Mouse (Mus musculus) cerebellum, postnatal 36 days (tissue): Measurements from ENCODE around the gene Cd93.

Source experiments
- DNase-seq, 2 experiments: peaks; one replicate each; pipeline ENCODE4 v3.0.0; 2021 to 2022; ENCODE audit warnings: mixed read lengths in 2 of 2

Cd93 gene

DNA sequence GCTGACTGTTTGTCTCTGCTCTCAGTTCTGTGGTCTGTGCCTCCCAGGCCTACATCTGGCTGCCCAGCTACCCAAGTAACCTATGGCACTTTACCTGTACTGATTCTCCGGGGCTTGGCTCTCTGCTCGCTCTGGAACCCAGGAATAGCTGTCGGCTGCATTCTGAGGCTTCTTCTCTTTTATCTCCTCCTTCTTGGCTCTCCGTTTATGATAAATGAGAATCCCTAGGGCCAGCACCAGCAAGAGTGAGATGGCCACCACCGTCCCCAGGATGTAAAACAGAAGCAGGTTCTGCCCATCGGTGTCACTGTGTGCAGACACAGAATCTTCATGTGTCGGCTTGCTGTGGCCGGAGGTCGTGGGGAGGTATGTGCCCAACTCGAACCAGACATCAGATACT lies 1.9 kb downstream of the Cd93 start:
- no peak for DNase-seq

DNA sequence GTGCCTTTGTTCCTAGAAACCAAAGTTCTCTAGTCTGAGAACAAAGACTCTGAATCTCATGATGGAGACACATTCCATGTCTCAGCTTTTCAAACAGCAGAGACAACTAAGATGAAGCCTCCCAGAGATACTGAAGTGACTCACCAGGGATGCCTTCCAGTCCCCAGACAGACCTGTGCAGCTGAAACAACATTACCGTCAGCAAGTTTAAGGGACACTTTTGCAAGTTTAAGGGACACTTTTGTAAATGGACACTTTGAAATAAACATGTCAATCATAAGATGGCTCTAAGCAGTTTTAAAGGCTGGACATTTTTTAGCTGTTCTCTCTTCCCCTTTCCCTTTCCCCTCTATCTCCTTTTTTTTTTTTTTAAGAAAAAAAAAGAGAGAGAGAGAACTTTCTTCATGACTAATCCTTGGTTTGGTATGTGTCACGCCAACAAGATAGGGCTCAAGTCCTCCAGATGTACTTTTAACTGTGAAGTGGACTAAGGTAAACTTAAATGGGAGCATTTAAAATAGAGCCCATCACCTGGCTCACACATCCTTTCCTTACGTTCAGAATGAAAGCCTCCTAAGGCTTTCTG lies 3.6 kb downstream of the Cd93 start:
- no peak for DNase-seq

DNA sequence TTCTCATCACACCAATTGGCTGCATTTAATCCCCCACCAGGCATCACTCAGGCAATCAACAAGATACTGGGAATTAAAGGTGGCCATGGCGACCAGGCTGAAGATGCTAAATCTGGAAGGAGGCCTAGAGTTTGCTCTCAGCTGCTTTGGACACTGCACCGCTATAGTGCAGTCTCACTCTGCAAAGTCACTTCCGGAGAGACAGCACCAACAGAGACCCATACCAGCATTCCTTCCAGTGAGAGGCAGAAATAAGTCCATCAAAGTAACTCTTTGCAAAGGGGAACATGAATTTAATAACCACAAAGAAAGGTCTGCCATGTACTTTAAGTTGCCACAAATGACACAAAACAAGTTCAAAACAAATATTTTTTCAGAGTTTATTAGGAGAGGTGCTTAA lies 7.1 kb downstream of the Cd93 start:
- DNase-seq: no peak

DNA sequence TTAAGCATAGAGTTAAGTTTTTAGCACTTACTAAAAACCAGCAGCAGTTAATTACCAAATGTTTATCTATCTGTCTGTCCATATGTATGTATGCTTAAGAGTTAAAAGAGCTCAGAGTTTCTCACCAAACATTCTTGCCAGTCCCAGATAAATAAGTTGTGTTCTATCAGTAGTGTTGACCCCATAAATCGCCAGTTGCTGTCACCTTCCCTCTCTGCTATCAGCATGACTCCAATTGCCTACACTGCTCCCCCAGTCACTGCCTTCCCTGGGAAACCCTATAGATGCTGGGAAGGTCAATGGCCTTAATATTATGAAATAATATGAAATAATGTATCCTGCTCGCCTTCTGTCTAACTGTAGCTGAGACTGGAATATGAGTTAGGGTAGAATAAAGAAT lies 11.0 kb downstream of the Cd93 start:
- DNase-seq: no peak

DNA sequence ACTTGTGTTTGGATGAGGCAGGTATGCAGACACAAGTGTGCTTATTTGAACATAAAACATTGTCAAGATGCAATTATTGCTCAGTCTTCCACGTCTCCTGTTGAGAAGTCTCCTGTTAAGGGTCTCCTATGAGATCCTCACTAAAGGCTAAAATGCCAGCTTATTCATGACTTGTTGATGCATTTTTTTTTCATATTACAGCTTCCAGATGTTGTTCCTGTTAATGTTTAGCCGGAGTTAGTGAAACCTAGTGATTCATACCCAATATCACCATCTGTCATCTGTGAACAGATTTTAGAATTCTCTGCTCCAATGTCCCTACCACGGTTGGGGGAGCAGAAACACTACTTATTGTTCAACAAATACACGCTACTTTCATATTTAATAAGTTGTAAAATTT lies 12.4 kb downstream of the Cd93 start:
- DNase-seq: no peak

DNA sequence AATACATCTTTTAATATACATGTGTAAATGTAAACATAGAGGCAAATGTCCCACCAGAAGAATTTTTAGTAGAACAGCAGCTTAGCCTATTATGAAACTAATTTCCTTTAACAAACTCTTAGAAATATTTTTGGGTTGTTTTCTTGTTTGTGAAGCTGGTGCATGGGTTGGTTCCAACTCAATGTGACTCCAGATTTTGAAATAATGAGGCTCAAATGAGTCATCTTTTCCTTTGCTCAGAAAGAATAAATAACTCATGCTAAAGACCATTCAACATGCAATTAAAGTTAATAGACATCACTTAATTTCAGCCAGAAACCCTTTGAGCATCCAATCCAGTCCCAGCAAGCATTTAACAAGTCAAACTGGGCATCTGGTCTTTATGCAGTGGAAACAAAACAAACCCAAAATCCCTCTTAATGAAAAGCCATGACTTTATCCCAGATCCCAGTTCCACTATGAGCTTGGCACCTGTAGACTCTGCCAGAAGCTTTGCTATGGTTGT lies 14.3 kb downstream of the Cd93 start:
- no peak for DNase-seq

DNA sequence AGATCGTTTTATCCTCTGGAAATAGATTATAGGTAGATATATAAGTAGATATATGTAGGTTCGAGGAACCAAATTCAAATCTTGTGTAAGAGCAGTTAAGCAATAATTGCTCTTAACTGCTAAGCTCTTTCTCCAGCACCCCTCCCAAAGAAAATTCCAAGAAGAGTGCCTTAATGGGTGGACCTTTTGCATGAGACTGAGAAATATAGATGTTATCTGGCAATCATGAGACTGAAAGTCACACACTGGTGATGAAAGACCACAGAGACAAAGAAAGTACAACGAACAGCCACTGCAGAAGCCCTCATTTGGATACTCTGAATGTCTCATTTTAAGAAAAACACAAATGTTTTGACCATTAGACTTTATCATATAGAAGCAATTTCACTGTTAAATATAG lies 14.8 kb downstream of the Cd93 start:
- DNase-seq: no peak

DNA sequence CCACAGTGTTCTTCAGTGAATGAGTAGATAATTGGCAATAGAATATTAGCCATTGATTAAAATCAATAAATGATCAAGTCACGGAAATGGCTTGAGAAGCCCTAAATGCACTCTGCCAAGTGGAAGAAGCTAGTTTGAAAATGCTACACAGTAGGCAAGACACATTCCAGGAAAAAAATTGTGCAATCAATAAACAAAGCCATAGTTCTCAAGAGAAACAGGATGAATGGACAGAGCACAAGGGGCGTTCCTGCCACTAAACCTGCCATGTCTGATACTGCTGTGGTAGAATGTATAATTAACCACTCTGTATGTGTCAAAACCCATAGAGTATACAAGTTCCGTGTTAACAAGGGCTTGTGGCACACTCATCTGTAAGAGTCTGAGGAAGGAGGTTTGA lies 15.8 kb downstream of the Cd93 start:
- no peak for DNase-seq

DNA sequence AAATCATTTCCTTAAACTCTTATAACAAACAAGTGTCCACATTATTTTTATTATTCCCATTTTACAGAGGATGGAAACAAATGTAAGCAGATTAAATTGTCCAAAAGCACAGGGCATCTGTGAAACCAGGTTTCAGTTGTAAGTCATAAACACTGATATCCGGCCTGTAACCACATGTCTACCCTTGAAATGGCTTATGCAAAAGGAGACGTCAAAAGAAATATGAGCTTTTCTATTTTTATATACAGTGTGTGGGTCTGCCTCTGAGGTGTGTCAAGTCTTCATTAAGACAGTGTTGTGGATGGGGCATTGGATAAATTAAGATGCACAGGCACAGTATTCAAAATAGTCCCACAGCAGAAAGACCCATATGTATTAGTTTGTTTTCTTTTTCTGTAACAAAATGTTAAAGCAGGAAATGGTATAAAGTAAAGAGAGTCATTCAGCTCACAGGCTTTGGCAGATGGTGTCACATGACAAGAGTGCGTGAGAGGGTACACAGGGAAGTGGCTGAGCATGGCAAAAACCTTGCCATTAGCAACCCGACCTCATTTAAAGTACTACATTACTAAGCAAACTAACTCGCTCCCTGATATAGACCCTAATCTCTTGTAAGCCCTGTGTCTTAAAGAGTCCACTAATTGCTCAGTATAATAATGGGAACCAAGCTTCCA lies 17.5 kb downstream of the Cd93 start:
- DNase-seq: no peak

DNA sequence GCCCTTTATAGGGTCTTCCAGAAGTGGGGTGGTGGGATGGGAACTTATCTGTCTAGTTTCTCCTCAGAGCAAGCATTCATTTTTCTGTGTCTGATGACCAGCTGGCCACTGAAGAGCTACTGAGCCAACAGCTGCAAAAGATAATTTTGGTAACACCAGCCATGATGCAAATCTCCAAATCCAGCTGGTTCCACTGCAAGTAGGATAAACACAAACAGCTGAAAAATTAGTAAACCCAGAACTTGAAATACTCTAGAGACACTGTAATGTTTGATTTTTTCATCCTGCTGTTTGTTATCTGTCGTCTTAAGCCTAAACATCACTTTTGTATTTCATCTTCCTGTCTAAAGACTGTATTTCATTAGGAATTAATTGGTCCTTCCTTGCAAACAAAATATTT lies 21.7 kb downstream of the Cd93 start:
- DNase-seq: no peak

DNA sequence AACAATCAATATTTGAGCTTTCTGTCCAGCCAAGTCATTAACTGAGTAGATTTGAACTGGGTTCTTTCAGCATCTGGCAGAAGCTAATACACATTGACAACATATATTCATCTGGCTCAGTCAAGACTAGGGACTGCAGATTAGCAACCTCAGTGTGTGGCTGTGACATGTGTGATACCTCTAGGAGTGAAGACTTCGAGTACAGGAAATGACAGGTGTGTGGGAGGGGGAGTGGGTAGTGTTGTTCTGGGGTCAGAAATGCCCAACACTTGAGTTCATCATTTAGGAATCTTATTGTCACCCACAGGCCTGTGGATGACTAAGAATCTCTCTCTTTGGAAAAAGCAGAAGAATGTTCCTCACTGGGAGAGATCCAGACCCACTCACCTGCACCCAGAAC lies 22.3 kb downstream of the Cd93 start:
- DNase-seq: no peak

DNA sequence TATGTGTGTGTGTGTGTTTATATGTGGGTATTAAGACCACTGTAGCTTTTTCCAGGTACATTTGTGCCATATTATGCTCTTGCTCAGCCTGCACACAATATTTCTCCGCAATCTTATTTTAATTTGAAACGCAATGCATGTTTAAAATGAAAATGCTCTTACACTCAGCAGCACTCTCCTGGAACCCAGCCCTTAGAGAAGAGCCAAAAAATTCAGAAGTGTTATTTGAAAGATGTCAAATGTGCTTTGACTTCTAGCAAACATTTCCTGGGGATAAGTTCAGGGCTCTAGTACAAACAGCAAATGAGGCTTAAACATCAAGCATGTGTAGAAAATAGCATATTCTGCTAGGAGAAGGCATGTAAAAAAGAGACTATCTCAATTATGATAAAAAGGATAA lies 23.6 kb downstream of the Cd93 start:
- DNase-seq: no peak

DNA sequence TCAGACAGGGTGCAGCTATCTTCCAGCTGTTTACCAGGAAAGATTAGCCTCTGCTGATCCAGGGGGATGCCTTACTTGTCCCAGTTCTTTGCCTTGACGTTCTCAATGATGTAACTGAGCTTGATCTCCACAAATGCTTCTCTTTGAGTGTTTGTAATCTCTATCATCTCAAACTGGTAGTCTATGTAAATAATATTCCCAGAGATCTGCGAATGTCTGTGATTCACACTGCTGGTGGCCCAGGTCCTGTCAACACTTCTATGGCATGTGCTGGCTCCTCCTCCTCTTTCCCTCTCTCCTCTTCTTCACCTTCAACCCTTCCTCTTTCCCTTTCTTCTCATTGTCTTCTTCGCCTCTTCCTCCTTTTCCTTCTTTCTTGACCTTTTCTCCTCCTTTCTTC lies 24.2 kb downstream of the Cd93 start:
- DNase-seq: no peak

DNA sequence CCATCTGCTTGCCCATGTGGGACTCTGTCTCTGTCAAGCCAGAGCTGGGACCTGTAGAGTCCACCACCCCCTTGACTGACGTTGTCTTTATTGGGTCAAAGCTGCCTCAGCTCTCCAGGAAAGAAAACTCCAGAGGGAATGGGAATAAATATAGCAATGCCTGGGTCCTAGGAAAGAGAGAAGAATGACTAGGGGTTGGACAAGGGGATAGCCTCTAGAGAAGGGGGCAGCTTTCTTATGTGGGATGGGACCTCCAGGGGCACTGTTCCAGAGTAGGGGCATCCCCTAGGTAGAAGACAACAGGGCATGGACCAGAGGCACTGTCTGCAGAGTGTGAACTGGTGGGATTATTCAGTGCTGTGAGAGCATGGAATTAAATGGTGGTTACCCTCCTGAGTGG lies 33.5 kb downstream of the Cd93 start:
- no peak for DNase-seq

DNA sequence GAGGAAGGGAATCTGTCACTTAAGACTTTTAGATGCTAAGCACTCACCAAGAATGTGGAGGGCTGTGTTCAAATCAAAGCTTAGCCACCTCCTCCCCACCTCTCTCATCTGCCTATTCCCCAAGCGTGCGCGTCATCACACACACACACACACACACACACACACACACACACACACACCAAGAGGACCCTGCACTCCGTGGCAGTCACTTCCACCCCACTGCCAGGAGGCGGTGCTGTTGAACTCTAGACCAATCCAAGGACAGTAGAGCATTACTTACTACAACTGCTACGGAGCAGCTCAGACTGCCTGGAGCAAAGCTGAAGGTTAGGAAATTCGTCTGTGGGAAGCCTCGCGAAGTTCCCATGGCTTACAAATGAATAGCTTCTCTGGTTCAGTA lies 34.2 kb downstream of the Cd93 start:
- peak; percentile 19 to 20 for DNase-seq

DNA sequence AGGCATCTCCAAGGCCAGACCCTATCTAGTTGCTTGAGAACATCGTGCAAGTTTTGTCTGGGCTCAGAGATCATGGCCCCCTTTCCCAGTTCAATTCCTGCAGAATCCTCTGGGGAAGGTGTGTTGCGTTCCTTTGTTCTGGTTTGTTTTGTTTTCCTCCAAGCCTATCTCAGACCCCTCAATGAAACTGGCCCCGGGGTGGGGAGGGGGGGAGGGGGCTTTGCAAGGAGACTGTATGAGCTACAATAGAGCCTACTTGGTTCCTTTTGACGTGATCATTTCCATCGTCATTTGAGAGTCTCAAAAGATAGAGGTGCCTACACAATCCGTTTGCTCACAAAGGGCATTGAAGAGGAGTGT lies 34.6 kb downstream of the Cd93 start:
- no peak for DNase-seq

DNA sequence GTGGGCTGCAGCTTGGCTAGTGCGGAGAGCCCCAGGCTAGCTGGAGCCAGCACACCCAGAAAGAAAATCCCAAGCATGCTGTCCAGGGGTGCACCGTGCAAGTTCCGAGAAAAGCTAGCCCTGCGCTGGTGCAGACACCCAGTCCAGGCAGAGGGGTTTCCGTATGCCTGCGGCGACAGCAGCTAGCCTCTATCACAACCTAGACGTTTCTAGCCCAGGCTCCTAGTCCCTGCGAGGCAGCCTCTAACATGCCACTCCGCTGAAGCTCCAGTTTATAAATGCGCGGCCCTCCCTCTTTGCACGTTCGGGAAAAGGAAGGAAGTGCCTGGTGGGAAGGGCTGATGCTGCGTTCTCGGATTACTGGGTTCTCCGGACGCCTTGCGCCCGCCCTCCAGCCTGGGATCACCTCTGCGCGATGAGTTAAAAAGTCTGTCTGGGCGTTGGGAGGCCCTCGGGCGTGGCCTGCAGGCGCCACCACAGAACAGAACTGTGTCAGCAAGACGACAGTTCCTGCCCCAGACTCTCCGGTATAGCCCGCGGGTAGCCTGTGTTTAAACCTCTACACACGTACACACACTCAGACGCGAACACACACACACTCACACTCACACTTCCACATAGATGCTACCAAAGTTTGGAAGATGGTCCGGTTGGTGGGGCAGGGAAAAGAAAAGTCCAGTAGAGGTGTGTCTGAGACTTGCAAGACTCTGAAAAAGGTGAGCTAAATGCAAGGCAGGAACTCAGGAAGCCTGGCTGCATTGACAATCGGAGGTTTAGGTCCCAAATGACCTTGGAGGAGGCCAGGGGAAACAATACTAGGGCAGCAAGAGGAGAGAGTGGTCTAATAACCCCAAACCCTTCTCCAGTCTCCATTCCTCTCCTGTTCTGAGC lies 35.2 kb downstream of the Cd93 start, which contains the start of gene Thbd:
Thbd (minus strand) TSS at position 319 of the 891 bp plus-strand sequence.
- DNase-seq: no peak

DNA sequence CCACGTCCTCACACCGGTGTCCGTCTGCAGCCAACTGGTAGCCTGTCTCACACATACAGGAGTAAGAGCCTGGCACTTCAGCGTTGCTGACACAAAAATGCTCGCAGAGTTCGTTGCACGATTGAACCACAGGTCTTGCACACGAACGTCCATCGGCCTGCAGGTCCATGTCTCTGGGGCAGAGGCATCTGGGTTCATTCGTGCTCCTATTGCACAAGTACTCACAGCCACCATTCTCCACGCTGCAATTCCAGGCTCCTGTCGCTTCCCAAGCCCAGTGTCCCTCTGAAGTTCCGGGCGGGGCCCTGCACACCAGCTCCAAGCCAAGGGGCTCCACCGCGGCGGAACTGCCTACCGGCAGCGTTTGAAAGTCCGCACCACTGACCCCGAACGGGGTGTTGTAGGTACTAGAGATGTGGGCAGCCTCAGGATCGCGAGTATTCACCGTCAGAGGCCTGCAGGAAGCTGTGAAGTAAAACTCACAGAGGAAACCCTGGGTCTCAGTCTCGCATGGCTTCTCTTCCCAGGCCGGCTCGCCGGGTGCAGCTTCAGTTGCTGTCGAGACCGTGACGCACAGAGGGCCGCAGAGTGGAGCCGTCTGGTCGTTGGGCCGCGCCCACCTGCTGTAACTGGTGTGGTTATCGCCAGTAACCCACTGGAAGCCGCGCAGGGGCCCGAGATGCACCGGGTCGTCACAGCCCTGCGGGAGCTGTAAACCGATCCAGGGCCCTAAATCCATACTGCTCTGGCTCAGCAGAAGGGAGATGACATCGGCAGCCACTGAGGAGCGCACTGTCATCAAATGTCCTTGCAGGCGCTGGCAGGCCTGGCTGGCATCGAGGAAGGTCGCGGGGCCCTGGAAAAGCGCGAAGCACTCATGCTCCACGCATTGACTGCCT lies 36.1 kb downstream of the Cd93 start:
- DNase-seq: no peak

DNA sequence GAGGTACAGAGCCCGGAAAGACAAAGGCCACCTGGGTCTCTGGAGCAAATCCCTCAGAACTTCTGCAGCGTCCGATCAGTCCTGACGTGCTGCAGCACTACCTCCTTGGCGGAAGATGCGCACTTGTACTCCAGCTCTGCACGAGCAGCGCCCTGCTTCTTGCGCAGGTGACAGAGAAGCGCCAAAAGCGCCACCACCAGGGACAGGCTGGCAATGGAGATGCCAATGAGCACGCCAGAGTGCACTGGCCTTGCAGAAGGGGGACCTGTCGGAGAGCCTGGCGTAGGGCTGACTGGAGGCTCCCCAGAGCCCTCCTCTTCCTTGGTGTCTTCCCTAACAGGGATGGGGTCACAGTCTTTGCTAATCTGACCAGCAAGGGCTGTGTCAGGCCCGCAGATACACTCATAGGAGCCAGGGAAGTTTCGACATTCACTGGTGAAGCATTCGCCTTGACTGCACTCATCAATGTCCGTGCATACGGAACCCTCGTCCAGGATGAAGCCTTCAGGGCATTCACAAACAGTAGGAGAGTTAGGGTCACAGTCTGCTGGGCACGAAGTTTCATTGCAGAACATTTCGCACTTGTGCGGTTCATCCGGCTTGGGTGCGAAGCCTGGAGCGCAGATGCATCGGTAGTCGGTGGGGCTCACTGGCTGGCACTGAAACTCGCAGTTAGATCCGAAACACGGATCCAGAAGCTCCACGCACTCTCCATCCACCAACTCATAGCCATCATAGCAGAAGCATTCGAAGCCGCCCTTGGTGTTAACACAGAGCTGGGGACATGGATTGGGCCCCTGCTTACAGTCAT lies 37.0 kb downstream of the Cd93 start:
- no peak for DNase-seq

DNA sequence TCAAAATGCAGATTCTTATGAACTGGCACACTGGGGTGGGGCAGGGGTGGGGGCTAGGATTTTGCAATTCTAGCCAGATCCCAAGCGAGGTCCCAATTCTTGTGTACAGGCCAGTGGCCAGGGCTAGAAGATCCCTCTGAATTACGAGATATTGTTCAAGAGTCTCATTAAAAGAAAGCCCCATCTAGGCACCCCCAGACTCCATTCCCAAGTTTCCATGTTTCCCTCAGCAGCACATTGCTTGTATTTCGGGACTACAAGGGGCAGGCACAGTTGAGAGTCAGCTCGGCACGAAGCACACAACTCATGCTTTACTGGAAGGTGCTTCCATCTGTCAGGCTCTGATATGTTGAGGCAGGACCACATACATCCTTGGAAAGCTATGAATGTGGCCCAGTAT lies 38.5 kb downstream of the Cd93 start:
- no peak for DNase-seq

DNA sequence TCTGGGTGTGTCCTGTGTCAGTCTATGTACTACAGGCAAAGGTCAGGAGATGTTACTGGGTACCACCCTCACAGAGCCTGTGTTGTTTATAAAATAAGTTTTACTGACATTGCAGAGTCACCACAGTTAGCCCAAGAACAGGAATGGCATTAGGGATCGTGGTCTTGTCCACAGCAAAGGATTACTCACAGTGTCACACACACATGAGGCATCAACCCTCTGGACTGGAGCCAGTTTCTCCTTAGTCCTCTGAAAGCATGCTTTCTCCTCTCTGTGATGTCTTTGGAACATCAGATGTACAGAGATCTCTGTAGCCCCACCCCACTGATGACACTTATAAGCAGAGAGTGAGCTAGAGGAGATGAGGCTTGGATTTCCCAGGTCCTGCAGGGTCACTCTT lies 41.1 kb downstream of the Cd93 start:
- DNase-seq: no peak
